Mouse (Mus musculus) layer of hippocampus, adult 6 months (tissue): ENCODE measurements around the gene Pramef6. TPM values are rescaled to one million over a fixed set of nuclear protein-coding genes. Genes with fewer than 3 reads are reported as not detected.

Experiments
- long read RNA-seq, 2 experiments: library from polyadenylated mRNA; unstranded; transcript quantifications; one replicate each; pipeline ENCODE4 v2.0.0; 2019 to 2020
- polyA plus RNA-seq: library from polyadenylated mRNA; unstranded; fragments of <200 nt; fragmentation: Nextera tagmentation; gene quantifications from 2 replicates; pipeline ENCODE4 v1.2.3, GENCODE M21; 2021

Gene Pramef6
- polyA plus RNA-seq, result not detected in 2 replicates
- long read RNA-seq, experiment 1, result 0 reads
- long read RNA-seq, experiment 2, result 0 reads

GRCm38 (mm10) chr4:143900280-143900679 is at the start of gene Pramef6:
Gene Pramef6 (minus strand): TSS chr4:143900380.

GRCm38 (mm10) chr4:143846197-143846596 is 54.0 kb downstream of the Pramef6 start, which contains the start of gene Gm13103:
Gene Gm13103 (plus strand): TSS chr4:143846497.

Other genes starting within 250 kb of the Pramef6 start
- not detected in 2 replicates for gene Gm13088, start 243.1 kb downstream of the Pramef6 start, polyA plus RNA-seq
- gene Gm13089, start 197.7 kb downstream of the Pramef6 start, polyA plus RNA-seq, result not detected in 2 replicates
- not detected in 2 replicates for gene Gm13078, start 180.9 kb downstream of the Pramef6 start, polyA plus RNA-seq
- gene Gm13023, start 111.0 kb downstream of the Pramef6 start, polyA plus RNA-seq, result not detected in 2 replicates
- gene Gm13084, start 84.3 kb downstream of the Pramef6 start, polyA plus RNA-seq, result not detected in 2 replicates
- gene Gm13103, start 53.9 kb downstream of the Pramef6 start, polyA plus RNA-seq, result not detected in 2 replicates
- not detected in 2 replicates for gene Pramef25, start 50.6 kb upstream of the Pramef6 start, polyA plus RNA-seq
- gene Gm13101, start 66.6 kb upstream of the Pramef6 start, polyA plus RNA-seq, result not detected in 2 replicates
- not detected in 2 replicates for gene Pramef17, start 94.0 kb upstream of the Pramef6 start, polyA plus RNA-seq
- not detected in 2 replicates for gene Pramel4, start 158.7 kb upstream of the Pramef6 start, polyA plus RNA-seq
- not detected in 2 replicates for gene Gm13102, start 206.1 kb upstream of the Pramef6 start, polyA plus RNA-seq